Mouse (Mus musculus): ENCODE results near the gene Ypel2. TPM values are rescaled to one million over a fixed set of nuclear protein-coding genes. Genes with fewer than 3 reads are reported as not detected.

The Ypel2 gene
- total and polyA plus RNA-seq, 3 experiments = 1.5 to 8.2 (median 7.0) TPM

- Histone ChIP-seq H3K4me1 (ENCODE audit: insufficient read depth, low read depth, low read length) (peaks cover 6% of the 10 kb centered on the region), H3K27me3 (ENCODE audit: insufficient read depth, low read length) (no peaks in the 10 kb centered on the region), H3K4me3 (ENCODE audit: low read depth, low read length) (no peak overlapping the region), H3K9me3 (replicated peaks) (no peaks in the 10 kb centered on the region), H3K36me3 (replicated peaks) (no peaks in the 10 kb centered on the region)
- ATAC-seq (ENCODE audit: extremely low read depth, insufficient number of reproducible peaks, low FRiP score, poor library complexity, severe bottlenecking) (no peak), DNase-seq (ENCODE audit: low spot score) (no peak)
- no peak for TF ChIP-seq TAL1 (conservative IDR thresholded peaks at IDR 0.05; ENCODE audit: low read depth, low read length)
Observed at GRCm38 (mm10) chr11:87015691-87016090, 22.2 kb upstream of the Ypel2 start.

- Histone ChIP-seq H3K27me3 (ENCODE audit: insufficient read depth, low read length) (no peaks in the 10 kb centered on the region), H3K36me3 (replicated peaks) (no peaks in the 10 kb centered on the region), H3K9me3 (replicated peaks) (no peaks in the 10 kb centered on the region), H3K4me3 (ENCODE audit: low read depth, low read length) (no peak overlapping the region), H3K4me1 (ENCODE audit: insufficient read depth, low read depth, low read length) (peaks cover 6% of the 10 kb centered on the region)
- TF ChIP-seq CTCF (IDR thresholded peaks at IDR 0.05; ENCODE audit: low read depth, low read length) (peak; percentile 46; the same call in 1 of the 2 replicates), GATA1 (IDR thresholded peaks at IDR 0.05; ENCODE audit: borderline replicate concordance, low read length) (no peak), TAL1 (conservative IDR thresholded peaks at IDR 0.05; ENCODE audit: low read depth, low read length) (no peak), POLR2AphosphoS5 (IDR thresholded peaks at IDR 0.05; ENCODE audit: insufficient replicate concordance, low read depth, low read length) (no peak)
- DNase-seq (ENCODE audit: low spot score) (no peak), ATAC-seq (ENCODE audit: extremely low read depth, insufficient number of reproducible peaks, low FRiP score, poor library complexity, severe bottlenecking) (no peak)
Observed at GRCm38 (mm10) chr11:87010476-87010875, 17.0 kb upstream of the Ypel2 start.

GRCm38 (mm10) chr11:87007371-87007770 lies 13.9 kb upstream of the Ypel2 start:
- TF ChIP-seq CTCF (IDR thresholded peaks at IDR 0.05; ENCODE audit: low read depth, low read length) = no peak
- no peaks in the 10 kb centered on the region for H3K36me3 ChIP-seq (replicated peaks)
- H3K4me3 ChIP-seq (ENCODE audit: low read depth, low read length) = no peak overlapping the region
- H3K27me3 ChIP-seq (ENCODE audit: insufficient read depth, low read length) = no peaks in the 10 kb centered on the region
- DNase-seq (ENCODE audit: low spot score) (no peak), ATAC-seq (ENCODE audit: extremely low read depth, insufficient number of reproducible peaks, low FRiP score, poor library complexity, severe bottlenecking) (no peak)
- H3K4me1 ChIP-seq (ENCODE audit: insufficient read depth, low read depth, low read length) = no peaks in the 10 kb centered on the region
- no peaks in the 10 kb centered on the region for H3K9me3 ChIP-seq (replicated peaks)

GRCm38 (mm10) chr11:87004960-87005755 lies 11.7 kb upstream of the Ypel2 start:
- Histone ChIP-seq H3K36me3 (replicated peaks) (no peaks in the 10 kb centered on the region), H3K4me1 (ENCODE audit: insufficient read depth, low read depth, low read length) (0 out of 2 replicates have a peak, but pooled peaks cover 2% of the 10 kb centered on the region), H3K27me3 (ENCODE audit: insufficient read depth, low read length) (peaks cover 4% of the 10 kb centered on the region; the same call in 1 of the 2 replicates), H3K9me3 (replicated peaks) (no peaks in the 10 kb centered on the region), H3K4me3 (ENCODE audit: low read depth, low read length) (no peak overlapping the region)
- no peak for TF ChIP-seq GATA2 (IDR thresholded peaks at IDR 0.05; ENCODE audit: borderline replicate concordance, low read depth, low read length)
- TF ChIP-seq POLR2AphosphoS5 (IDR thresholded peaks at IDR 0.05; ENCODE audit: insufficient replicate concordance, low read depth, low read length) = no peak
- no peak for TF ChIP-seq TAL1 (conservative IDR thresholded peaks at IDR 0.05; ENCODE audit: low read depth, low read length)
- TF ChIP-seq CTCF (IDR thresholded peaks at IDR 0.05; ENCODE audit: low read depth, low read length) = no peak
- DNase-seq (ENCODE audit: low spot score) = no peak
- ATAC-seq (ENCODE audit: extremely low read depth, insufficient number of reproducible peaks, low FRiP score, poor library complexity, severe bottlenecking) = no peak

- DNase-seq (ENCODE audit: low spot score) = no peak
- Histone ChIP-seq H3K36me3 (replicated peaks) (no peaks in the 10 kb centered on the region), H3K4me1 (ENCODE audit: insufficient read depth, low read depth, low read length) (0 out of 2 replicates have a peak, but pooled peaks cover 2% of the 10 kb centered on the region), H3K27me3 (ENCODE audit: insufficient read depth, low read length) (peaks cover 8% of the 10 kb centered on the region), H3K4me3 (ENCODE audit: low read depth, low read length) (no peak overlapping the region), H3K9me3 (replicated peaks) (no peaks in the 10 kb centered on the region)
- no peak for ATAC-seq (ENCODE audit: extremely low read depth, insufficient number of reproducible peaks, low FRiP score, poor library complexity, severe bottlenecking)
- TF ChIP-seq CTCF (IDR thresholded peaks at IDR 0.05; ENCODE audit: low read depth, low read length) = no peak
- TF ChIP-seq POLR2AphosphoS5 (IDR thresholded peaks at IDR 0.05; ENCODE audit: insufficient replicate concordance, low read depth, low read length) = no peak
- no peak for TF ChIP-seq GATA1 (IDR thresholded peaks at IDR 0.05; ENCODE audit: borderline replicate concordance, low read length)
- no peak for TF ChIP-seq GATA2 (IDR thresholded peaks at IDR 0.05; ENCODE audit: borderline replicate concordance, low read depth, low read length)
- TF ChIP-seq TAL1 (conservative IDR thresholded peaks at IDR 0.05; ENCODE audit: low read depth, low read length) = no peak
Observed at GRCm38 (mm10) chr11:87002078-87002829, 8.7 kb upstream of the Ypel2 start.

GRCm38 (mm10) chr11:87001217-87001616 lies 7.7 kb upstream of the Ypel2 start:
- Histone ChIP-seq H3K4me1 (ENCODE audit: insufficient read depth, low read depth, low read length) (0 out of 2 replicates have a peak, but pooled peaks cover 2% of the 10 kb centered on the region), H3K4me3 (ENCODE audit: low read depth, low read length) (no peak overlapping the region), H3K9me3 (replicated peaks) (no peaks in the 10 kb centered on the region), H3K36me3 (replicated peaks) (no peaks in the 10 kb centered on the region), H3K27me3 (ENCODE audit: insufficient read depth, low read length) (peaks cover 9% of the 10 kb centered on the region)
- no peak for DNase-seq (ENCODE audit: low spot score)
- ATAC-seq (ENCODE audit: extremely low read depth, insufficient number of reproducible peaks, low FRiP score, poor library complexity, severe bottlenecking) = no peak
- no peak for TF ChIP-seq GATA2 (IDR thresholded peaks at IDR 0.05; ENCODE audit: borderline replicate concordance, low read depth, low read length)
- no peak for TF ChIP-seq CTCF (IDR thresholded peaks at IDR 0.05; ENCODE audit: low read depth, low read length)
- no peak for TF ChIP-seq GATA1 (IDR thresholded peaks at IDR 0.05; ENCODE audit: borderline replicate concordance, low read length)
- TF ChIP-seq TAL1 (conservative IDR thresholded peaks at IDR 0.05; ENCODE audit: low read depth, low read length) = no peak
- no peak for TF ChIP-seq POLR2AphosphoS5 (IDR thresholded peaks at IDR 0.05; ENCODE audit: insufficient replicate concordance, low read depth, low read length)

Data from G1E (cell line).